Mouse (Mus musculus) midbrain, embryonic 13.5 days (tissue): Measurements from ENCODE around the gene Gli2. TPM values are rescaled to one million over a fixed set of nuclear protein-coding genes. Genes with fewer than 3 reads are reported as not detected.

Source experiments
- ATAC-seq: fragments of 200-750 bp; cut with Nextera tagmentation; 2 replicates; pipeline ENCODE4 v1.8.0; 2017; ENCODE audit warnings: mild to moderate bottlenecking, moderate TSS enrichment, moderate library complexity
- H3K27ac ChIP-seq: fragments of 300-500 bp; sonication (generic); 2 replicates; pipeline ENCODE4 v1.5.1; 2015; ENCODE audit warnings: inconsistent platforms, mild to moderate bottlenecking, moderate library complexity
- H3K27me3 ChIP-seq: fragments of 300-500 bp; sonication (generic); 2 replicates; pipeline ENCODE4 v1.6.1; 2015; ENCODE audit warnings: mild to moderate bottlenecking, inconsistent platforms
- H3K36me3 ChIP-seq: fragments of 300-500 bp; sonication (generic); 2 replicates; pipeline ENCODE4 v1.6.1; 2015; ENCODE audit warnings: mild to moderate bottlenecking, inconsistent platforms
- H3K4me1 ChIP-seq: fragments of 300-500 bp; sonication (generic); replicated peaks from 2 replicates; pipeline ENCODE4 v1.6.1; 2015; ENCODE audit warnings: inconsistent platforms
- H3K4me2 ChIP-seq: fragments of 300-500 bp; sonication (generic); replicated peaks from 2 replicates; pipeline ENCODE4 v1.6.1; 2015; ENCODE audit warnings: moderate library complexity, mild to moderate bottlenecking, inconsistent platforms
- H3K4me3 ChIP-seq: fragments of 300-500 bp; sonication (generic); replicated peaks from 2 replicates; pipeline ENCODE4 v1.5.1; 2015; ENCODE audit warnings: mild to moderate bottlenecking, inconsistent platforms
- H3K9ac ChIP-seq: fragments of 300-500 bp; sonication (generic); replicated peaks from 2 replicates; pipeline ENCODE4 v1.6.1; 2015; ENCODE audit warnings: mild to moderate bottlenecking, inconsistent platforms
- H3K9me3 ChIP-seq: fragments of 300-500 bp; sonication (generic); 2 replicates; pipeline ENCODE4 v1.6.1; 2016; ENCODE audit warnings: mild to moderate bottlenecking, inconsistent platforms
- WGBS: fragments of 180-500 bp; shearing (Covaris S2); methylation state at CpG from one replicate; pipeline ENCODE4 v1.1.7; 2015; 5-methylcytosine and 5-hydroxymethylcytosine counted together
- polyA plus RNA-seq: library from polyadenylated mRNA; unstranded; fragments of >200 nt; fragmentation: Nextera tagmentation; extraction: Ambion mirVana; gene quantifications from 2 replicates; pipeline ENCODE4 v1.2.1, GENCODE M21; 2015

The Gli2 gene
- polyA plus RNA-seq, 1 experiment from 2014 or later = 3.9 TPM

GRCm38 (mm10) chr1:118932167-118932566 is 121.3 kb downstream of the Gli2 start:
- no peaks in the 10 kb centered on the region for H3K27me3 ChIP-seq
- H3K36me3 ChIP-seq = no peaks in the 10 kb centered on the region
- H3K9ac ChIP-seq = no peak overlapping the region
- no peak overlapping the region for H3K27ac ChIP-seq
- H3K4me1 ChIP-seq = peaks cover 17% of the 10 kb centered on the region
- WGBS = 93% methylated on average over 5 of the region's 5 CpGs
- no peak overlapping the region for H3K4me2 ChIP-seq
- ATAC-seq = no peak
- no peaks in the 10 kb centered on the region for H3K9me3 ChIP-seq
- H3K4me3 ChIP-seq = no peak overlapping the region

- no peak overlapping the region for H3K27ac ChIP-seq
- H3K27me3 ChIP-seq = no peaks in the 10 kb centered on the region
- 66% methylated on average over 12 of the region's 12 CpGs for WGBS
- no peaks in the 10 kb centered on the region for H3K36me3 ChIP-seq
- 0 out of 2 replicates have a peak, but pooled peaks cover 3% of the 10 kb centered on the region for H3K4me1 ChIP-seq
- H3K4me2 ChIP-seq = no peak overlapping the region
- no peaks in the 10 kb centered on the region for H3K9me3 ChIP-seq
- ATAC-seq = no peak
- no peak overlapping the region for H3K4me3 ChIP-seq
- H3K9ac ChIP-seq = no peak overlapping the region
Measured at GRCm38 (mm10) chr1:118927543-118928354, 125.7 kb downstream of the Gli2 start.

- ATAC-seq = no peak
- WGBS = 84% methylated on average over 7 of the region's 7 CpGs
- Histone ChIP-seq H3K9ac (no peak overlapping the region), H3K27me3 (no peaks in the 10 kb centered on the region), H3K4me1 (peaks cover 12% of the 10 kb centered on the region), H3K4me2 (no peak overlapping the region), H3K4me3 (no peak overlapping the region), H3K9me3 (no peaks in the 10 kb centered on the region), H3K27ac (no peak overlapping the region), H3K36me3 (no peaks in the 10 kb centered on the region)
Measured at GRCm38 (mm10) chr1:118926556-118926955, 126.9 kb downstream of the Gli2 start.

- Histone ChIP-seq H3K9me3 (no peaks in the 10 kb centered on the region), H3K4me3 (no peak overlapping the region), H3K27me3 (no peaks in the 10 kb centered on the region), H3K27ac (no peak overlapping the region), H3K36me3 (no peaks in the 10 kb centered on the region), H3K4me2 (no peak overlapping the region), H3K4me1 (peaks cover 22% of the 10 kb centered on the region), H3K9ac (no peak overlapping the region)
- WGBS = 82% methylated on average over 6 of the region's 6 CpGs
- ATAC-seq = no peak
Measured at GRCm38 (mm10) chr1:118922189-118922588, 131.2 kb downstream of the Gli2 start.

- Histone ChIP-seq H3K9me3 (no peaks in the 10 kb centered on the region), H3K36me3 (no peaks in the 10 kb centered on the region), H3K4me2 (no peak overlapping the region), H3K4me1 (peaks cover 51% of the 10 kb centered on the region), H3K27me3 (0 out of 2 replicates have a peak, but pooled peaks cover 4% of the 10 kb centered on the region), H3K27ac (no peak overlapping the region), H3K4me3 (no peak overlapping the region), H3K9ac (no peak overlapping the region)
- 81% methylated on average over 7 of the region's 7 CpGs for WGBS
- ATAC-seq = no peak
Measured at GRCm38 (mm10) chr1:118917520-118918220, 135.7 kb downstream of the Gli2 start.

- H3K27ac ChIP-seq = 0 out of 2 replicates have a peak overlapping the region, but pooled peaks have one; percentile 21
- no peak overlapping the region for H3K9ac ChIP-seq
- H3K4me3 ChIP-seq = no peak overlapping the region
- peaks cover 53% of the 10 kb centered on the region for H3K4me1 ChIP-seq
- H3K9me3 ChIP-seq = no peaks in the 10 kb centered on the region
- H3K4me2 ChIP-seq = no peak overlapping the region
- 49% methylated on average over 12 of the region's 12 CpGs for WGBS
- no peak for ATAC-seq
- H3K36me3 ChIP-seq = no peaks in the 10 kb centered on the region
- peaks cover 11% of the 10 kb centered on the region for H3K27me3 ChIP-seq
Measured at GRCm38 (mm10) chr1:118916477-118917075, 136.8 kb downstream of the Gli2 start.

- Histone ChIP-seq H3K27me3 (peaks cover 11% of the 10 kb centered on the region), H3K4me3 (no peak overlapping the region), H3K9me3 (no peaks in the 10 kb centered on the region), H3K4me1 (peaks cover 75% of the 10 kb centered on the region), H3K36me3 (no peaks in the 10 kb centered on the region), H3K4me2 (peak overlapping the region; percentile 37), H3K9ac (no peak overlapping the region), H3K27ac (peak overlapping the region; percentile 51; the same call in 1 of the 2 replicates)
- WGBS = 35% methylated on average over 17 of the region's 17 CpGs
- no peak for ATAC-seq
Measured at GRCm38 (mm10) chr1:118913414-118914385, 139.7 kb downstream of the Gli2 start.

- Histone ChIP-seq H3K4me2 (peak overlapping the region; percentile 37), H3K36me3 (no peaks in the 10 kb centered on the region), H3K4me1 (peaks cover 75% of the 10 kb centered on the region), H3K9me3 (no peaks in the 10 kb centered on the region), H3K4me3 (no peak overlapping the region), H3K27me3 (peaks cover 11% of the 10 kb centered on the region), H3K27ac (peak overlapping the region; percentile 51; the same call in 1 of the 2 replicates), H3K9ac (no peak overlapping the region)
- WGBS = 11% methylated on average over 6 of the region's 6 CpGs
- peak; percentile 19; the same call in 1 of the 2 replicates for ATAC-seq
Measured at GRCm38 (mm10) chr1:118912929-118913328, 140.5 kb downstream of the Gli2 start.

- Histone ChIP-seq H3K4me2 (no peak overlapping the region), H3K4me3 (no peak overlapping the region), H3K27me3 (peaks cover 11% of the 10 kb centered on the region), H3K9ac (no peak overlapping the region), H3K27ac (peak overlapping the region; percentile 74), H3K9me3 (no peaks in the 10 kb centered on the region), H3K4me1 (peaks cover 63% of the 10 kb centered on the region), H3K36me3 (no peaks in the 10 kb centered on the region)
- ATAC-seq = no peak; the same call in 1 of the 2 replicates
- WGBS = 4% methylated on average over 3 of the region's 3 CpGs
Measured at GRCm38 (mm10) chr1:118911427-118911727, 142.0 kb downstream of the Gli2 start.

GRCm38 (mm10) chr1:118910693-118911426 is 142.6 kb downstream of the Gli2 start:
- H3K9me3 ChIP-seq = no peaks in the 10 kb centered on the region
- peak; percentile 77 for ATAC-seq
- WGBS = 4% methylated on average over 13 of the region's 13 CpGs
- no peak overlapping the region for H3K4me3 ChIP-seq
- H3K27me3 ChIP-seq = peaks cover 11% of the 10 kb centered on the region
- H3K9ac ChIP-seq = no peak overlapping the region
- peak overlapping the region; percentile 74 for H3K27ac ChIP-seq
- peak overlapping the region; percentile 19 for H3K4me2 ChIP-seq
- peaks cover 58% of the 10 kb centered on the region for H3K4me1 ChIP-seq
- H3K36me3 ChIP-seq = no peaks in the 10 kb centered on the region

- no peak overlapping the region for H3K27ac ChIP-seq
- H3K9me3 ChIP-seq = no peaks in the 10 kb centered on the region
- no peak overlapping the region for H3K9ac ChIP-seq
- H3K4me2 ChIP-seq = no peak overlapping the region
- H3K4me3 ChIP-seq = no peak overlapping the region
- no peaks in the 10 kb centered on the region for H3K36me3 ChIP-seq
- 86% methylated on average over 3 of the region's 3 CpGs for WGBS
- H3K27me3 ChIP-seq = peaks cover 7% of the 10 kb centered on the region
- H3K4me1 ChIP-seq = peaks cover 65% of the 10 kb centered on the region
- ATAC-seq = no peak
Measured at GRCm38 (mm10) chr1:118909051-118909450, 144.4 kb downstream of the Gli2 start.
